Mouse (Mus musculus) kidney, postnatal 10 days (tissue): ENCODE measurements at regions not wholly inside any gene's neighbourhood (a gene's known extent, or its start where the extent isn't known, plus 50 kb on each side); places are given as distances from the start of the nearest gene placed in this dataset.

Experiments
- DNase-seq: peaks from one replicate; pipeline ENCODE4 v3.0.0; 2021; ENCODE audit warnings: mixed read lengths

GRCm38 (mm10) chr2:128436378-128436777, 154.6 kb upstream of the Spdye4c start:
- no peak for DNase-seq

- DNase-seq: no peak
Measured at GRCm38 (mm10) chr2:128437698-128438097, 153.3 kb upstream of the Spdye4c start.

- DNase-seq: no peak
Measured at GRCm38 (mm10) chr2:128438161-128438822, 152.7 kb upstream of the Spdye4c start.

- DNase-seq: no peak
Measured at GRCm38 (mm10) chr2:128438897-128439296, 152.1 kb upstream of the Spdye4c start.

GRCm38 (mm10) chr2:128444599-128445011, 146.4 kb upstream of the Spdye4c start:
- DNase-seq: no peak

GRCm38 (mm10) chr2:128445443-128445842, 145.6 kb upstream of the Spdye4c start:
- no peak for DNase-seq

- DNase-seq: no peak
Measured at GRCm38 (mm10) chr2:128449294-128449693, 141.7 kb upstream of the Spdye4c start.

- no peak for DNase-seq
Measured at GRCm38 (mm10) chr2:128450045-128450444, 141.0 kb upstream of the Spdye4c start.

- DNase-seq: no peak
Measured at GRCm38 (mm10) chr2:128451554-128452239, 139.3 kb upstream of the Spdye4c start.

- no peak for DNase-seq
Measured at GRCm38 (mm10) chr2:128452582-128452981, 138.4 kb upstream of the Spdye4c start.

- DNase-seq: no peak
Measured at GRCm38 (mm10) chr2:128454509-128454908, 136.5 kb upstream of the Spdye4c start.

GRCm38 (mm10) chr2:128457591-128458209, 133.3 kb upstream of the Spdye4c start:
- DNase-seq: no peak

GRCm38 (mm10) chr2:128465214-128465984, 125.6 kb upstream of the Spdye4c start:
- DNase-seq: no peak

GRCm38 (mm10) chr2:128467490-128468245, 123.3 kb upstream of the Spdye4c start:
- DNase-seq: no peak

GRCm38 (mm10) chr2:128468323-128468722, 122.7 kb upstream of the Spdye4c start:
- no peak for DNase-seq

- no peak for DNase-seq
Measured at GRCm38 (mm10) chr2:128470351-128470750, 120.7 kb upstream of the Spdye4c start.

- no peak for DNase-seq
Measured at GRCm38 (mm10) chr2:128473241-128473954, 117.6 kb upstream of the Spdye4c start.

- no peak for DNase-seq
Measured at GRCm38 (mm10) chr2:128473997-128474396, 117.0 kb upstream of the Spdye4c start.

- no peak for DNase-seq
Measured at GRCm38 (mm10) chr2:128477242-128477641, 113.8 kb upstream of the Spdye4c start.

- DNase-seq: no peak
Measured at GRCm38 (mm10) chr2:128491217-128491877, 99.7 kb upstream of the Spdye4c start.

- DNase-seq: no peak
Measured at GRCm38 (mm10) chr2:128493871-128494270, 97.1 kb upstream of the Spdye4c start.
